Mouse (Mus musculus): Measurements from ENCODE around the gene Rhot1.
"Not testable (repeated sequence)": the region's sequence is repeated elsewhere in the genome, so short reads cannot be mapped to it uniquely, and the experiment has no call there.

Rhot1 gene

GRCm38 (mm10) chr11:80193827-80194226, 15.0 kb upstream of the Rhot1 start:
- DNase-seq (ENCODE audit: low read depth, low spot score), result no peak

- no peak for DNase-seq (ENCODE audit: low read depth, low spot score)
Observed at GRCm38 (mm10) chr11:80196351-80196750, 12.5 kb upstream of the Rhot1 start.

GRCm38 (mm10) chr11:80199316-80199715, 9.5 kb upstream of the Rhot1 start:
- no peak for DNase-seq (ENCODE audit: low read depth, low spot score)

- no peak for DNase-seq (ENCODE audit: low read depth, low spot score)
Observed at GRCm38 (mm10) chr11:80199773-80200172, 9.0 kb upstream of the Rhot1 start.

GRCm38 (mm10) chr11:80200326-80200725, 8.5 kb upstream of the Rhot1 start:
- peak; percentile 34 for DNase-seq (ENCODE audit: low read depth, low spot score)

GRCm38 (mm10) chr11:80202296-80202695, 6.5 kb upstream of the Rhot1 start:
- DNase-seq (ENCODE audit: low read depth, low spot score), result no peak

- DNase-seq (ENCODE audit: low read depth, low spot score), result peak; percentile 68
Observed at GRCm38 (mm10) chr11:80204037-80204436, 4.8 kb upstream of the Rhot1 start.

- no peak for DNase-seq (ENCODE audit: low read depth, low spot score)
Observed at GRCm38 (mm10) chr11:80204941-80205340, 3.9 kb upstream of the Rhot1 start.

- no peak for DNase-seq (ENCODE audit: low read depth, low spot score)
Observed at GRCm38 (mm10) chr11:80208465-80208859, 357 bp upstream of the Rhot1 start.

GRCm38 (mm10) chr11:80210321-80210720, 1.5 kb downstream of the Rhot1 start:
- no peak for DNase-seq (ENCODE audit: low read depth, low spot score)

- no peak for DNase-seq (ENCODE audit: low read depth, low spot score)
Observed at GRCm38 (mm10) chr11:80212282-80212681, 3.5 kb downstream of the Rhot1 start.

GRCm38 (mm10) chr11:80215291-80215690, 6.5 kb downstream of the Rhot1 start:
- no peak for DNase-seq (ENCODE audit: low read depth, low spot score)

- DNase-seq (ENCODE audit: low read depth, low spot score), result peak; percentile 24
Observed at GRCm38 (mm10) chr11:80218657-80219293, 10.0 kb downstream of the Rhot1 start.

GRCm38 (mm10) chr11:80230066-80230465, 21.2 kb downstream of the Rhot1 start:
- DNase-seq (ENCODE audit: low read depth, low spot score), result not testable (repeated sequence)

- no peak for DNase-seq (ENCODE audit: low read depth, low spot score)
Observed at GRCm38 (mm10) chr11:80237278-80237677, 28.5 kb downstream of the Rhot1 start.

- peak; percentile 41 for DNase-seq (ENCODE audit: low read depth, low spot score)
Observed at GRCm38 (mm10) chr11:80238306-80238705, 29.5 kb downstream of the Rhot1 start.

GRCm38 (mm10) chr11:80247026-80247425, 38.2 kb downstream of the Rhot1 start:
- DNase-seq (ENCODE audit: low read depth, low spot score), result no peak

- no peak for DNase-seq (ENCODE audit: low read depth, low spot score)
Observed at GRCm38 (mm10) chr11:80248531-80248930, 39.7 kb downstream of the Rhot1 start.

GRCm38 (mm10) chr11:80264137-80264536, 55.3 kb downstream of the Rhot1 start:
- DNase-seq (ENCODE audit: low read depth, low spot score), result no peak

- DNase-seq (ENCODE audit: low read depth, low spot score), result no peak
Observed at GRCm38 (mm10) chr11:80271096-80271495, 62.3 kb downstream of the Rhot1 start.

- no peak for DNase-seq (ENCODE audit: low read depth, low spot score)
Observed at GRCm38 (mm10) chr11:80275011-80275410, 66.2 kb downstream of the Rhot1 start.

GRCm38 (mm10) chr11:80278054-80278453, 69.2 kb downstream of the Rhot1 start:
- DNase-seq (ENCODE audit: low read depth, low spot score), result peak; percentile 78

GRCm38 (mm10) chr11:80283786-80284185, 75.0 kb downstream of the Rhot1 start:
- DNase-seq (ENCODE audit: low read depth, low spot score), result no peak

GRCm38 (mm10) chr11:80284641-80285040, 75.8 kb downstream of the Rhot1 start:
- peak; percentile 60 for DNase-seq (ENCODE audit: low read depth, low spot score)
